Mouse (Mus musculus): ENCODE results near the gene Hist1h2bp. TPM values are rescaled to one million over a fixed set of nuclear protein-coding genes. Genes with fewer than 3 reads are reported as not detected.
"Not testable (repeated sequence)": the region's sequence is repeated elsewhere in the genome, so short reads cannot be mapped to it uniquely, and the experiment has no call there.

Hist1h2bp gene
- polyA plus RNA-seq, 1 experiment from 2014 or later = not detected

- Histone ChIP-seq H3K9me3 (replicated peaks; ENCODE audit: control insufficient read depth, low read length) (no peaks in the 10 kb centered on the region), H3K27me3 (ENCODE audit: control insufficient read depth, insufficient read depth, low read length) (no peaks in the 10 kb centered on the region), H3K36me3 (ENCODE audit: control insufficient read depth, insufficient read depth, low read length) (no peaks in the 10 kb centered on the region), H3K4me3 (ENCODE audit: low read depth, low read length) (peak overlapping the region; percentile 33), H3K9ac (ENCODE audit: low read depth, low read length) (peak overlapping the region; percentile 69), H3K4me1 (ENCODE audit: control insufficient read depth, insufficient read depth, low read length) (peaks cover 5% of the 10 kb centered on the region; the same call in 1 of the 2 replicates), H3K4me2 (peak overlapping the region; percentile 68), H3K27ac (ENCODE audit: low read depth, low read length) (0 out of 2 replicates have a peak overlapping the region, but pooled peaks have one; percentile 35)
- ATAC-seq (replicated peaks; ENCODE audit: insufficient number of reproducible peaks, low FRiP score, low TSS enrichment) = no peak
- WGBS (ENCODE audit: insufficient replicate concordance) = 6% methylated on average over 18 of the region's 18 CpGs
These were observed 3.5 kb downstream of the Hist1h2bp start for GRCm38 (mm10) chr13:21790601-21791283.

DNA sequence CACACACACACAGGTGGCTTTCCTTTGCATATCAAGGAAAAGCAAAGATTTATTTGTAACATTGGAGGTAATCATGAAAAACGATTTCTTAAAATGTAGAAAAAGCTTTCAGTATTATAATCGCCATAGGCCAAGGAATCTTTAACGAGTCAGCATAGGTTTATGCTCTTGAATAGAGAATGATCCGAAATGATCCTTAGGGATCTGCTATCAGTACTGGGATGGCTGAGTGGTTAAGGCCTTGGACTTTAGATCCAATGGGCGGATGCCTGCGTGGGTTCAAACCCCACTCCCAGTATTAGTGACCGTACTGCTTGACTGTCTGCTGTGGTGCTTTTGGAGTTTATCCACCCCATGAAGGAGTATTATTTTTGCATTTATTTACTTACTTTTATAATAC, 8.3 kb downstream of the Hist1h2bp start:
- ATAC-seq (replicated peaks; ENCODE audit: insufficient number of reproducible peaks, low FRiP score, low TSS enrichment) = no peak
- 88% methylated on average over 7 of the region's 7 CpGs for WGBS (ENCODE audit: insufficient replicate concordance)

DNA sequence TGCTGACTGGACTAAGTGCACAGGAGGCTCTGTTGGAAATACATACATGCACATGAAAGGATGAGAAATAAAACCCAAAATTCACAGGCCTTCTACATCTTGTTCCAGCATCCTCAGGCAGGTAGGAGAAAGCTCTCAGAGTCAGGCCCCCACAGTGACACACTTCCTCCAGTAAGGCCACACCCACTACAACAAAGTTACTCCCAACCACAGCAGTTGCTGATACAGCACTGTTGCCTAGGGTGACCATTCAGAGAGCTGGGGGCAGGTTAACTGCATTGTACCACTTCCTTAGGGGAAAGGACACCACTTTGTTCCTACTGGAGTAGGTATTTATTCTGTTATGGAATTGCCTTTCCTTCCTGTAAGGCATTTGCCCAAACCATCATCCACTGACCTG, 9.9 kb downstream of the Hist1h2bp start:
- not testable (repeated sequence) for H3K4me1 ChIP-seq (ENCODE audit: control insufficient read depth, insufficient read depth, low read length); H3K9me3 ChIP-seq (replicated peaks; ENCODE audit: control insufficient read depth, low read length); H3K4me3 ChIP-seq (ENCODE audit: low read depth, low read length); H3K9ac ChIP-seq (ENCODE audit: low read depth, low read length); H3K36me3 ChIP-seq (ENCODE audit: control insufficient read depth, insufficient read depth, low read length); ATAC-seq (replicated peaks; ENCODE audit: insufficient number of reproducible peaks, low FRiP score, low TSS enrichment); H3K27me3 ChIP-seq (ENCODE audit: control insufficient read depth, insufficient read depth, low read length); H3K4me2 ChIP-seq; H3K27ac ChIP-seq (ENCODE audit: low read depth, low read length)

More for the DNA sequence above, 8.3 kb downstream of the Hist1h2bp start:
- Histone ChIP-seq H3K9ac (ENCODE audit: low read depth, low read length) (no peak overlapping the region), H3K9me3 (replicated peaks; ENCODE audit: control insufficient read depth, low read length) (no peaks in the 10 kb centered on the region), H3K4me2 (no peak overlapping the region), H3K27me3 (ENCODE audit: control insufficient read depth, insufficient read depth, low read length) (no peaks in the 10 kb centered on the region), H3K4me1 (ENCODE audit: control insufficient read depth, insufficient read depth, low read length) (peaks cover 3% of the 10 kb centered on the region; the same call in 1 of the 2 replicates), H3K36me3 (ENCODE audit: control insufficient read depth, insufficient read depth, low read length) (no peaks in the 10 kb centered on the region), H3K4me3 (ENCODE audit: low read depth, low read length) (no peak overlapping the region), H3K27ac (ENCODE audit: low read depth, low read length) (no peak overlapping the region)

DNA sequence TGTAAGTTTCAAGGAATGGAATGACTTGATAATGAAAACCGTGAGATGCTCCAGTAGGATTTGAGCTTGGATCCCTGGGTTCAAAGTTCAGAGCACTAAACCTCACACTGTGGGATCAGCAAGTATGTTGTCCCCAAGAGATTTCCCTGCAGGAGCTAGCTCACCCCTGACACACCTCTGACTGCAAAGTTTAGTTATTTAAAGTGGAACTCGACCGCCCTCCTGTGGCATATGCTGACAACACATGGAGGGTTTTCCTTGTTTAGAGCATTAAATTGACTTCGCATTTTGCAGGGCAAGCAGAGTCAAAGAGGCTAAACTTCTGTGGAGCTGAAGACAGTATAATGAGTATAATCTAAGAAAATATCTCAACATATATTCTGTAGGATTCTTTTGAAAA, 15.8 kb downstream of the Hist1h2bp start:
- H3K4me2 ChIP-seq; H3K27ac ChIP-seq (ENCODE audit: low read depth, low read length); H3K36me3 ChIP-seq (ENCODE audit: control insufficient read depth, insufficient read depth, low read length); H3K27me3 ChIP-seq (ENCODE audit: control insufficient read depth, insufficient read depth, low read length); H3K9ac ChIP-seq (ENCODE audit: low read depth, low read length); H3K9me3 ChIP-seq (replicated peaks; ENCODE audit: control insufficient read depth, low read length); H3K4me3 ChIP-seq (ENCODE audit: low read depth, low read length); H3K4me1 ChIP-seq (ENCODE audit: control insufficient read depth, insufficient read depth, low read length): not testable (repeated sequence)
- peak; percentile 55; the same call in 1 of the 2 replicates for ATAC-seq (replicated peaks; ENCODE audit: insufficient number of reproducible peaks, low FRiP score, low TSS enrichment)
- WGBS (ENCODE audit: insufficient replicate concordance) = no CpG with 5 or more reads among the region's 4 CpGs

GRCm38 (mm10) chr13:21810073-21810472, 22.8 kb downstream of the Hist1h2bp start, which contains the start of the genes Hist1h2bq and Hist1h2ao:
TSS of gene Hist1h2bq (minus strand) at chr13:21810197.
TSS of gene Hist1h2ao (plus strand) at chr13:21810465.
- H3K27ac ChIP-seq (ENCODE audit: low read depth, low read length); H3K4me2 ChIP-seq; H3K9ac ChIP-seq (ENCODE audit: low read depth, low read length); H3K4me1 ChIP-seq (ENCODE audit: control insufficient read depth, insufficient read depth, low read length); H3K36me3 ChIP-seq (ENCODE audit: control insufficient read depth, insufficient read depth, low read length); H3K4me3 ChIP-seq (ENCODE audit: low read depth, low read length); H3K27me3 ChIP-seq (ENCODE audit: control insufficient read depth, insufficient read depth, low read length); H3K9me3 ChIP-seq (replicated peaks; ENCODE audit: control insufficient read depth, low read length): not testable (repeated sequence)
- peak; percentile 95 for ATAC-seq (replicated peaks; ENCODE audit: insufficient number of reproducible peaks, low FRiP score, low TSS enrichment)
- no CpG with 5 or more reads among the region's 23 CpGs for WGBS (ENCODE audit: insufficient replicate concordance)

DNA sequence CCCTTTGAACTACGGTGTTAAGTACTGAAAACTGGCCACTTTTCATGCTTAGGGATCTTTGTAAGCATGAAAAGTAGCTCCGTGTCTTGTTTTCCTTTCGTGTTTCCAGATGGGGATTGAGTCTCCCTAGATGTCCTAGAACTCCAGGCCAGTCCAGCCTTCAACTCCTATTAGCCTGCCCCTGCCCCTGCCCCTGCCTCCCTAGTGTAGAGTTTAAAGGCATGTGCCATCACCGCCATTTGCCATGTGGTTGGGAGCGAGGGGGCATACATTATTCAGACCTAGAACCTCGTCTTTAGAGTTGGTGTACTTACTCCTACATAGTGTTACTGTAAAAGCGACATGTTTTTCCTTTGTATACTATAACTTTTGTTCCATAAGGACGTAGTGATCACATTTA, 23.8 kb downstream of the Hist1h2bp start:
- WGBS (ENCODE audit: insufficient replicate concordance) = no CpG with 5 or more reads among the region's 8 CpGs
- H3K4me3 ChIP-seq (ENCODE audit: low read depth, low read length); H3K36me3 ChIP-seq (ENCODE audit: control insufficient read depth, insufficient read depth, low read length); H3K27ac ChIP-seq (ENCODE audit: low read depth, low read length); H3K9me3 ChIP-seq (replicated peaks; ENCODE audit: control insufficient read depth, low read length); H3K9ac ChIP-seq (ENCODE audit: low read depth, low read length); ATAC-seq (replicated peaks; ENCODE audit: insufficient number of reproducible peaks, low FRiP score, low TSS enrichment); H3K27me3 ChIP-seq (ENCODE audit: control insufficient read depth, insufficient read depth, low read length); H3K4me1 ChIP-seq (ENCODE audit: control insufficient read depth, insufficient read depth, low read length); H3K4me2 ChIP-seq: not testable (repeated sequence)

- H3K36me3 ChIP-seq (ENCODE audit: control insufficient read depth, insufficient read depth, low read length); H3K27me3 ChIP-seq (ENCODE audit: control insufficient read depth, insufficient read depth, low read length); H3K4me3 ChIP-seq (ENCODE audit: low read depth, low read length); H3K27ac ChIP-seq (ENCODE audit: low read depth, low read length); H3K9me3 ChIP-seq (replicated peaks; ENCODE audit: control insufficient read depth, low read length); H3K9ac ChIP-seq (ENCODE audit: low read depth, low read length); H3K4me1 ChIP-seq (ENCODE audit: control insufficient read depth, insufficient read depth, low read length): not testable (repeated sequence)
- ATAC-seq (replicated peaks; ENCODE audit: insufficient number of reproducible peaks, low FRiP score, low TSS enrichment) = peak; percentile 69
- WGBS (ENCODE audit: insufficient replicate concordance) = no CpG with 5 or more reads among the region's 24 CpGs
- H3K4me2 ChIP-seq = peak within 1 kb of the TSS; percentile 42
These were observed 24.3 kb downstream of the Hist1h2bp start, which contains the start of gene Hist1h4m for GRCm38 (mm10) chr13:21811539-21811938. TSS of gene Hist1h4m (plus strand) at chr13:21811746.

- H3K4me3 ChIP-seq (ENCODE audit: low read depth, low read length); H3K9ac ChIP-seq (ENCODE audit: low read depth, low read length); H3K9me3 ChIP-seq (replicated peaks; ENCODE audit: control insufficient read depth, low read length); H3K27me3 ChIP-seq (ENCODE audit: control insufficient read depth, insufficient read depth, low read length); H3K27ac ChIP-seq (ENCODE audit: low read depth, low read length); H3K4me1 ChIP-seq (ENCODE audit: control insufficient read depth, insufficient read depth, low read length); H3K36me3 ChIP-seq (ENCODE audit: control insufficient read depth, insufficient read depth, low read length): not testable (repeated sequence)
- ATAC-seq (replicated peaks; ENCODE audit: insufficient number of reproducible peaks, low FRiP score, low TSS enrichment) = peak; percentile 66
- WGBS (ENCODE audit: insufficient replicate concordance) = 0% methylated on average over 12 of the region's 14 CpGs
- H3K4me2 ChIP-seq = peak overlapping the region; percentile 42
These were observed 24.8 kb downstream of the Hist1h2bp start for GRCm38 (mm10) chr13:21812092-21812491.

Measured in heart, embryonic 11.5 days (tissue).